Mouse (Mus musculus) cerebellum, adult 18-20 months (tissue): ENCODE results near the gene Hcfc1r1.

Source experiments
- DNase-seq, 2 experiments: peaks; one replicate each; pipeline ENCODE4 v3.0.0; 2021

Hcfc1r1 gene

GRCm38 (mm10) chr17:23722376-23723125 is 49.2 kb downstream of the Hcfc1r1 start, which contains the start of gene 1520401A03Rik:
Gene 1520401A03Rik, minus strand, starts transcription at chr17:23722783.
- no peak for DNase-seq
